Mouse (Mus musculus) Patski (cell line): Measurements from ENCODE around the gene Mamdc4. TPM values are rescaled to one million over a fixed set of nuclear protein-coding genes. Genes with fewer than 3 reads are reported as not detected.

ENCODE experiments used
- ATAC-seq: fragments of 100-300 bp; one replicate; pipeline ENCODE4 v1.8.0; 2021
- CTCF ChIA-PET: fragments of 350-600 bp; sonication (Branson Sonifier 250); formaldehyde crosslinking; loops from one replicate; lab custom pipeline; 2022; ENCODE audit warnings: inconsistent platforms; lab: Charles Lee
- POLR2A ChIA-PET: fragments of 350-600 bp; sonication (Branson Sonifier 250); formaldehyde crosslinking; loops from one replicate; lab custom pipeline; 2022; ENCODE audit warnings: antibody characterized with exemption, inconsistent platforms; lab: Charles Lee
- DNase-seq: peaks from one replicate; pipeline ENCODE4 v3.0.0-alpha.2; 2011; ENCODE audit warnings: low read depth, low spot score
- H3K27me3 ChIP-seq: fragments of 371-371 bp; one replicate; pipeline ENCODE4 v1.5.1; 2021
- CTCF ChIP-seq: fragments of 100-300 bp; IDR thresholded peaks from one replicate; pipeline ENCODE4 v1.5.1; 2021
- in situ Hi-C: fragments of 300-500 bp; cut with MboI; formaldehyde crosslinking; loops from 3 replicates; pipeline ENCODE4 v1.11.1; 2018; ENCODE audit warnings: low pct_unique_long_range_greater_than_20kb, mixed read lengths
- polyA plus RNA-seq: library from polyadenylated mRNA; unstranded; gene quantifications from one replicate; pipeline ENCODE4 v1.2.3, GENCODE M21; 2021

Mamdc4 gene
- polyA plus RNA-seq, 1 experiment from 2014 or later, result 15.4 TPM

DNA sequence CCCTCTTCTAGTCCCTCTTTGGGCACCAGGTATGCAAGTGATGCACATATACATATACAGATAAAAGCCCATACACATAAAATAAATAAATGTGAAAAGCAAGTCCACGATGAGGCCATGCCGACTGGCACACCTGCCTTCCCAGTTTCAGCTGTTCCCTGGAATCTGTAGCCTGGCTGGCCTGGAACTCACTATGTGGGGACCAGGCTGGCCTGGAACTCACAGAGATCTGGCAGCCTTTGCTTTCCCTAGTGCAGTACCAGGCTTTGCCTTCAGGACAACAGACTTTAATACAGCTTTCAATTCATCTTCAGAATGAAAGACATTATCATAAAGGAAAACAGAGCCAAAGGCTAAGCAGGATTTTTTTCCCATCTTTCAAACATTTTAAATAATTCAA, 40.9 kb downstream of the Mamdc4 start:
- H3K27me3 ChIP-seq, result no peaks in the 10 kb centered on the region
- ChIA-PET CTCF (interaction anchor here (1.0 to 1.7 kb wide), 4 partner anchors 8 to 21 kb away, joined by 3 to 8 read pairs (median 4); no protein-coding TSS in a partner anchor), POLR2A (interaction anchor here (0.9 kb wide), 1 partner anchor 24 kb away, joined by 3 read pairs; the partner anchor contains the start of gene Edf1)
- DNase-seq (no peak), ATAC-seq (no peak)
- TF ChIP-seq CTCF, result no peak
- in situ Hi-C loops, result no loop called here

DNA sequence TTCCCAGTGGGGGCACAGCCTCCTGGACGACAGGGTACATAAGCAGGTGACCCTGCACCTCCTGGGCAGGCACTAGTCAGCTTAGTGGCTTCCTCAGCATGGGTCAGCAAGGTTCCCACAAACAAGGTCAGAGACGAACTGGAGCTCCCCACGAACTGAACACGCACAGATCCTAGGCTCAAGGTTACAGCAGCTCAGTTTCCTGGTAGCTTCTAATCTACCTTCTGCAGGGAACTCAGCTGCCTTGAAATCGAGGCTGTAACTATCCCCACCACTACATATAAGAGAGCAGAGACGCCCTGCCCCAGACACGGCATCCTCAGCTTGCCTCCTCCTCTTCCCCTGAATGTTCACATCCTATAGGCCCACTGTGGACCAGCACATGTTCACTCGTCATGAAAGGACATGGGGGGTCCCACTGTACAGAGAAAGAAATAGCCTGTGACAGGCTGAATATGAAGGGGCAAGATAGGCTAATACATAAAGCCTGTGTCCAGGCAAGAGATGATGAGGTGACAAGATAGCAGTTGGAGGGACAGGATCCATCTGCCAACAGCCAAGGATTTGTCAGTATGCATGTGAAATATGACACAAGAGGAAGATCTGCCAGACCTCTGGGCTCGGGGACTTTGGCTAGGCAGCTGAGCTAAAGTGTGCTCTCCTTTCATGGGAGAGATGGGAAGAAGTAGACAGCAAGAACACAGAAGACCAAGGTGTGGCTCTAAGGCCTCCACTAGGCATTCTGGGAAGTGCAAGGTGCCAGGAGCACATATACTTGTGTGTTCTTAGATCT, 47.9 kb downstream of the Mamdc4 start:
- no peaks in the 10 kb centered on the region for H3K27me3 ChIP-seq
- no peak for DNase-seq
- no peak for TF ChIP-seq CTCF
- ATAC-seq, result no peak
- ChIA-PET POLR2A (interaction anchor here (0.6 to 1.1 kb wide), 2 partner anchors 13 to 30 kb away, joined by 3 to 4 read pairs; no protein-coding TSS in a partner anchor), CTCF (interaction anchor here (1.5 to 2.5 kb wide), 2 partner anchors 7 to 13 kb away, joined by 4 to 8 read pairs; no protein-coding TSS in a partner anchor)
- in situ Hi-C loops, result no loop called here

Other genes starting within 250 kb of the Mamdc4 start
- 75.5 TPM for gene Man1b1, start 242.5 kb downstream of the Mamdc4 start, polyA plus RNA-seq
- gene Dpp7, start 218.5 kb downstream of the Mamdc4 start, polyA plus RNA-seq, result 58.3 TPM
- 108 TPM for gene Uap1l1, start 209.2 kb downstream of the Mamdc4 start, polyA plus RNA-seq
- 11.4 TPM for gene Sapcd2, start 202.5 kb downstream of the Mamdc4 start, polyA plus RNA-seq
- 0.10 TPM for gene Entpd2, start 179.0 kb downstream of the Mamdc4 start, polyA plus RNA-seq
- 249 TPM for gene Npdc1, start 175.5 kb downstream of the Mamdc4 start, polyA plus RNA-seq
- 0.09 TPM for gene Fut7, start 151.6 kb downstream of the Mamdc4 start, polyA plus RNA-seq
- gene Abca2, start 146.1 kb downstream of the Mamdc4 start, polyA plus RNA-seq, result 98.6 TPM
- gene Clic3, start 118.0 kb downstream of the Mamdc4 start, polyA plus RNA-seq, result 1.0 TPM
- gene Paxx, start 113.8 kb downstream of the Mamdc4 start, polyA plus RNA-seq, result 23.3 TPM
- gene Ptgds, start 104.8 kb downstream of the Mamdc4 start, polyA plus RNA-seq, result 33.6 TPM
- gene Lcn12, start 80.9 kb downstream of the Mamdc4 start, polyA plus RNA-seq, result not detected
- 85.5 TPM for gene Fbxw5, start 74.1 kb downstream of the Mamdc4 start, polyA plus RNA-seq
- gene C8g, start 73.1 kb downstream of the Mamdc4 start, polyA plus RNA-seq, result 5.2 TPM
- 30.4 TPM for gene Traf2, start 27.9 kb downstream of the Mamdc4 start, polyA plus RNA-seq
- gene Edf1, start 17.0 kb downstream of the Mamdc4 start, polyA plus RNA-seq, result 285 TPM
- 139 TPM for gene Phpt1, start 379 bp upstream of the Mamdc4 start, polyA plus RNA-seq
- 4.0 TPM for gene Ajm1, start 6.9 kb upstream of the Mamdc4 start, polyA plus RNA-seq
- gene Rabl6, start 33.7 kb upstream of the Mamdc4 start, polyA plus RNA-seq, result 90.3 TPM
- 0.36 TPM for gene Ccdc183, start 42.8 kb upstream of the Mamdc4 start, polyA plus RNA-seq
- gene Tmem141, start 47.2 kb upstream of the Mamdc4 start, polyA plus RNA-seq, result 17.5 TPM
- not detected for gene Fcna, start 53.2 kb upstream of the Mamdc4 start, polyA plus RNA-seq
- not detected for gene Lcn8, start 78.3 kb upstream of the Mamdc4 start, polyA plus RNA-seq
- not detected for gene Lcn5, start 83.1 kb upstream of the Mamdc4 start, polyA plus RNA-seq
- not detected for gene Lcn6, start 101.9 kb upstream of the Mamdc4 start, polyA plus RNA-seq
- not detected for gene Lcn10, start 107.9 kb upstream of the Mamdc4 start, polyA plus RNA-seq
- not detected for gene Obp2a, start 125.2 kb upstream of the Mamdc4 start, polyA plus RNA-seq
- gene Bmyc, start 131.9 kb upstream of the Mamdc4 start, polyA plus RNA-seq, result 17.0 TPM
- gene Obp2b, start 162.2 kb upstream of the Mamdc4 start, polyA plus RNA-seq, result not detected
- gene Lcn3, start 190.7 kb upstream of the Mamdc4 start, polyA plus RNA-seq, result not detected
- not detected for gene Lcn11, start 202.2 kb upstream of the Mamdc4 start, polyA plus RNA-seq
- not detected for gene Gm13539, start 207.4 kb upstream of the Mamdc4 start, polyA plus RNA-seq
- not detected for gene Glt6d1, start 241.0 kb upstream of the Mamdc4 start, polyA plus RNA-seq
- not detected for gene Lcn9, start 248.3 kb upstream of the Mamdc4 start, polyA plus RNA-seq